Mouse (Mus musculus) lung, postnatal 0 days (tissue): ENCODE measurements around the gene Phlpp1. TPM values are rescaled to one million over a fixed set of nuclear protein-coding genes. Genes with fewer than 3 reads are reported as not detected.
"Not testable (repeated sequence)": the region's sequence is repeated elsewhere in the genome, so short reads cannot be mapped to it uniquely, and the experiment has no call there.

ENCODE experiments used
- ATAC-seq: fragments of 200-750 bp; cut with Nextera tagmentation; 2 replicates; pipeline ENCODE4 v1.8.0; 2017; ENCODE audit warnings: moderate library complexity
- DNase-seq: peaks from one replicate; pipeline ENCODE4 v3.0.0-alpha.2; 2016; ENCODE audit warnings: low spot score
- H3K27ac ChIP-seq: fragments of 300-500 bp; sonication (generic); 2 replicates; pipeline ENCODE4 v1.5.1; 2014; ENCODE audit warnings: antibody characterized with exemption, mild to moderate bottlenecking, low read length, mixed read lengths
- H3K27me3 ChIP-seq: fragments of 300-500 bp; sonication (generic); replicated peaks from 2 replicates; pipeline ENCODE4 v1.6.1; 2014; ENCODE audit warnings: low read length, mixed read lengths; ENCODE audit not compliant: insufficient read depth
- H3K36me3 ChIP-seq: fragments of 300-500 bp; sonication (generic); 2 replicates; pipeline ENCODE4 v1.6.1; 2014; ENCODE audit warnings: low read length, mixed read lengths; ENCODE audit not compliant: insufficient read depth
- H3K4me1 ChIP-seq: fragments of 300-500 bp; sonication (generic); 2 replicates; pipeline ENCODE4 v1.6.1; 2014; ENCODE audit warnings: antibody characterized with exemption, low read depth, low read length, mixed read lengths; ENCODE audit not compliant: insufficient read depth
- H3K4me2 ChIP-seq: fragments of 300-500 bp; sonication (generic); replicated peaks from 2 replicates; pipeline ENCODE4 v1.6.1; 2014; ENCODE audit warnings: low read depth, mild to moderate bottlenecking, low read length, moderate library complexity, mixed read lengths
- H3K4me3 ChIP-seq: fragments of 300-500 bp; sonication (generic); 2 replicates; pipeline ENCODE4 v1.5.1; 2014; ENCODE audit warnings: low read depth, low read length
- H3K9ac ChIP-seq: fragments of 300-500 bp; sonication (generic); replicated peaks from 2 replicates; pipeline ENCODE4 v1.6.1; 2014; ENCODE audit warnings: low read depth, mild to moderate bottlenecking
- H3K9me3 ChIP-seq: fragments of 300-500 bp; sonication (generic); 2 replicates; pipeline ENCODE4 v1.6.1; 2016; ENCODE audit warnings: low read length, mixed read lengths
- CTCF ChIP-seq: IDR thresholded peaks from 2 replicates; pipeline ENCODE4 v1.5.1; 2016; ENCODE audit warnings: antibody characterized with exemption, mild to moderate bottlenecking
- EP300 ChIP-seq: IDR thresholded peaks from 2 replicates; pipeline ENCODE4 v1.6.1; 2016; ENCODE audit warnings: antibody characterized with exemption, mild to moderate bottlenecking, control low read depth
- WGBS: fragments of 180-500 bp; shearing (Covaris S2); extraction: QIAGEN DNeasy Blood & Tissue Kit; methylation state at CpG from one replicate; pipeline ENCODE4 v1.1.7; 2014; 5-methylcytosine and 5-hydroxymethylcytosine counted together
- polyA plus RNA-seq: library from polyadenylated mRNA; unstranded; fragments of >200 nt; fragmentation: Nextera tagmentation; extraction: Ambion mirVana; gene quantifications from 2 replicates; pipeline ENCODE4 v1.2.1, GENCODE M21; 2015

Gene Phlpp1
- polyA plus RNA-seq, 1 experiment from 2014 or later, result 4.3 TPM

DNA sequence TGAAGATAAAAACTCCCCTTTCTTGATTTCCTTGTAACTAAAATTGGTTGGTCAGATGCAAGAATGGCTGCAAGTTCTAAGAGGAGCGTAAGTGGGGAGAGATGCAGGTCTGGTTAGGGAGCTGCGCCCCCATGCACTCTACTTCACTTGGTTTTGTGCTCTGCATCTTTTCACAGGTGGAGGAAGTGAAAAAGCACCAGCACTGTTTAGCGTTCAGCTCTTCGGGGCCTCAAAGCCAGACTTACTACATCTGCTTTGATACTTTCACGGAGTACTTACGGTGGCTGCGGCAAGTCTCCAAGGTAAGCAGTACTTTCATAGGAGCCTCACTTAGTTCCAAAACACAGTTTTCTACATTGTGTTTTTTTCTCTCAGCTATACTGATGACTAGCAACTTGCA is 115.3 kb downstream of the Phlpp1 start:
- ATAC-seq (no peak), DNase-seq (no peak)
- WGBS, result 91% methylated on average over 7 of the region's 7 CpGs
- H3K27me3 ChIP-seq, result no peaks in the 10 kb centered on the region
- H3K27ac ChIP-seq, result no peak overlapping the region
- TF ChIP-seq CTCF (no peak), EP300 (no peak)
- no peak overlapping the region for H3K9ac ChIP-seq
- no peak overlapping the region for H3K4me3 ChIP-seq
- H3K9me3 ChIP-seq, result no peaks in the 10 kb centered on the region
- H3K4me1 ChIP-seq, result no peaks in the 10 kb centered on the region
- H3K36me3 ChIP-seq, result no peaks in the 10 kb centered on the region
- H3K4me2 ChIP-seq, result no peak overlapping the region

DNA sequence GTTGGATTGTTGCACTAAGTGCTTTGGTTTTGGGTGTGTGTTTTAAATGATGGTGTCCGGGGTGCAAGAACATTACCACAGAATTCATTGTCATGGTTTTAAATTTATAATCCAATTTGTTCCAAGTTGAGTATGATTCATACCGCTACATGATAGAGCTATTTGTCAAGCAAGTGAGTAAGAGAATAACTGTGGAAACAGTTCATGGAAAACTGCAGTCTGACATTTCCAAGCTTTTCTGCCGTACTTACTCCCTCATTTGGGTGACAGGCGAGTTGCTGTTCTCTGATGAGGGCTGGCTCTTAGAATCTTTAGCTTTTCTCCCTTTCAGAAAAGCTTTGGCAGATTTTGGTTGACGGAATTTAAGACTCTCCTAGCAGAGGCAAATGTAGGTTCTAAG is 117.5 kb downstream of the Phlpp1 start:
- H3K36me3 ChIP-seq, result no peaks in the 10 kb centered on the region
- no peak overlapping the region for H3K4me2 ChIP-seq
- ATAC-seq (no peak), DNase-seq (no peak)
- H3K4me3 ChIP-seq, result no peak overlapping the region
- no peak overlapping the region for H3K9ac ChIP-seq
- no peaks in the 10 kb centered on the region for H3K9me3 ChIP-seq
- TF ChIP-seq EP300 (no peak), CTCF (no peak)
- no peaks in the 10 kb centered on the region for H3K27me3 ChIP-seq
- 85% methylated on average over 5 of the region's 5 CpGs for WGBS
- no peak overlapping the region for H3K27ac ChIP-seq
- H3K4me1 ChIP-seq, result no peaks in the 10 kb centered on the region

DNA sequence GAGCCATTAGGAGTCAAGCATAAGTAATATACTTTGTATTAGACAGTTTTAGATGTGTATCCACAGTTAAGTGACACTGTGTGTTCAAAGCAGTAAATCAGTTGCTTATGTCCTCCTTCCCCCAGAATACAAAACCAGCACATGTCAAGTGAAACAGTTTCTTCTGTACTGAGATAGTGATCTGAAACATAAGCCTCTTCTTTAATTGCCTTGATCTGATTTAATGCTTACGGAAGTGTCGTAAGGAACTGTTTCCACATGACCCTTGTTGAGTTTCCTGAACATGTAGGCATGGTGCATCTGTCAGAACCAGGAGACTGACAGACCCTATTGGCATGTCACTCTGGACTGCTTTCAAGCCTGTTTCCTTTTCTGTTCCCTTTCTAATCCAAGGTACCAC is 118.0 kb downstream of the Phlpp1 start:
- DNase-seq (no peak), ATAC-seq (no peak)
- Histone ChIP-seq H3K4me3 (no peak overlapping the region), H3K9me3 (no peaks in the 10 kb centered on the region), H3K36me3 (no peaks in the 10 kb centered on the region), H3K4me1 (no peaks in the 10 kb centered on the region), H3K27ac (no peak overlapping the region), H3K4me2 (no peak overlapping the region), H3K27me3 (no peaks in the 10 kb centered on the region), H3K9ac (no peak overlapping the region)
- TF ChIP-seq EP300 (no peak), CTCF (no peak)
- WGBS, result 87% methylated on average over 2 of the region's 2 CpGs

DNA sequence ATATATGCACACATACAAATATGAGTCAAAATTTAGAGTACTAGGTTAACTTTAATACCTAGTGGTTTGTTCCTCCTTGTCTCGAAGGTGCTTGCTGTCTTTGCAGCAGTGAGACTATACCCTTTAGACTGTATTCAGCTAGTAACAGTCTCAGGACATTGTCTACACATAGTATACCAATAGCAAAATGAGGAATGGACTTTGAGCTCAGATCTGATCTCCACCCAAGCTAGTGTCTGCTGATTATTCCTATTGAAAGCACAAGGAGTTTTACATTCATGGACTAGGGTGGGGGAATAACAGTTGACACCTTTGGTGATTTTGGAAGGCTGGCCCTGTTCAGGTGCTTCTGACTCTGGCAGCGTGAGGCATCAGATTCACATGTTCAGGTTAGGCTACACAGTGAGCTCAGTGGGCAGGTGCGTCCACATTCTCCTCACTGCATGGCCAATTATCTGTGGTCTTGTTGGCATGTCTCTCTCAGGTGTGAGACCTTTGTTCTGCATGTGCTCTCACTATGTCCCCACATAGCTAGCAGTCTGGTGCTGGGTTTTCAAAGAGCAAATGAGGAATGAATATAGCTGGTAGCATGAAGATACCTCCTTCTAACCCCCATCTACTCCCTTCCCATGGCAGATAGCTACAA is 138.0 kb downstream of the Phlpp1 start:
- 92% methylated on average over 3 of the region's 3 CpGs for WGBS
- Histone ChIP-seq H3K4me1 (no peaks in the 10 kb centered on the region), H3K36me3 (no peaks in the 10 kb centered on the region), H3K4me3 (no peak overlapping the region), H3K27ac (no peak overlapping the region), H3K9me3 (no peaks in the 10 kb centered on the region), H3K27me3 (no peaks in the 10 kb centered on the region), H3K9ac (no peak overlapping the region), H3K4me2 (no peak overlapping the region)
- DNase-seq (no peak), ATAC-seq (no peak)
- TF ChIP-seq CTCF, result no peak
- no peak for TF ChIP-seq EP300

DNA sequence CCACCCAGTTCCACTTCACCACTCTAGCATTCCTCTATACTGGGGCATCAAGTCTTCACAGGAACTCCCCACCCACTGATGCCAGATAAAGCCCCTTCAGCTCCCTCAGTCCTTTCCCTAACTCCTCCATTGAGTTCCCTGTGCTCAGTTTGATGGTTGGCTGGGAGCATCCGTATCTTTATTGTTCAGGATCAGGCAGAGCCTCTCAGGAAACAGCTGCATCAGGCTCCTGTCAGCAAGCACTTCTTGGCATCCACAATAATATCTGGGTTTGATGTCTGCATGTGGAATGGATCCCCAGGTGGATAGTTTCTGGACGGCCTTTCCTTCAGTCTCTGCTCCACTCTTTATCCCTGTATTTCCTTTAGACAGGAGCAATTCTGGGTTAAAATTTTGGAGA is 138.7 kb downstream of the Phlpp1 start:
- Histone ChIP-seq H3K4me3 (no peak overlapping the region), H3K9me3 (no peaks in the 10 kb centered on the region), H3K4me2 (no peak overlapping the region), H3K27ac (no peak overlapping the region), H3K27me3 (no peaks in the 10 kb centered on the region), H3K36me3 (no peaks in the 10 kb centered on the region), H3K9ac (no peak overlapping the region), H3K4me1 (no peaks in the 10 kb centered on the region)
- 63% methylated on average over 2 of the region's 2 CpGs for WGBS
- DNase-seq (no peak), ATAC-seq (no peak)
- TF ChIP-seq CTCF (no peak), EP300 (no peak)

DNA sequence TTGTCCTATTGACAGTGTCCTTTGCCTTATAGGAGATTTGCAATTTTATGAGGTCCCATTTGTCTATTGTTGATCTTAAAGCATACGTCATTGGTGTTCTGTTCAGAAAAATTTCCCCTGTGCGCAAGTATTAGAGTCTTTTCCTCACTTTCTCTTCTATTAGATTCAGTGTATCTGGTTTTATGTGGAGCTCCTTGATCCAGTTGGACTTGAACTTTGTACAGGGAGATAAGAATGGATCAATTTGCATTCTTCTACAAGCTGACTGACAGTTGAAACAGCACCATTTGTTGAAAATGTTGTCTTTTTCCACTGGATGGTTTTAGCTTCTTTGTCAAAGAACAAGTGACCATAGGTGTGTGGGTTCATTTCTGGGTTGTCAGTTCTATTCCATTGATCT is 140.3 kb downstream of the Phlpp1 start:
- 97% methylated on average over 2 of the region's 2 CpGs for WGBS
- not testable (repeated sequence) for H3K4me1 ChIP-seq, H3K27ac ChIP-seq, H3K9ac ChIP-seq, H3K4me2 ChIP-seq, H3K4me3 ChIP-seq, DNase-seq, ATAC-seq, H3K36me3 ChIP-seq, H3K27me3 ChIP-seq, H3K9me3 ChIP-seq

DNA sequence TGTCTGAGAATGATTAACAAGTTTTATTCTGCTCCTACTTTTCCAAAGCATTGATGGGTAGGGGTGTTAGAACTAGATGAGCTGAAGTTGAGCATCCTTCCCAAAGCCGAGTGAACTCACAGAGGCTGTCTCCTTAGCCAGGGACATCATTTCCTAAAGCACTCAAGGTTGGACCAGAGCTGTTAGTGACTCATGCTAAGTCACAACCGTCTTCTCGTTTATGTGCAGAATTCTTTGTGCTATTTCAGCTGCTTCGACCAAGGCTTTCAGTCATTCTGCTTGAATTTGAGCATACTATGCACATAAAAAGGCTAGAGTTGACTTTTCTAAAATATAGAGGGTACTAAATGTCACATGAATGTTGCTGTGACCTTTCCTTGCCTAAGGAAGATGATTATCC is 142.9 kb downstream of the Phlpp1 start:
- Histone ChIP-seq H3K4me2 (no peak overlapping the region), H3K27me3 (no peaks in the 10 kb centered on the region), H3K4me1 (peaks cover 5% of the 10 kb centered on the region), H3K27ac (no peak overlapping the region), H3K9ac (no peak overlapping the region), H3K4me3 (no peak overlapping the region), H3K36me3 (no peaks in the 10 kb centered on the region), H3K9me3 (no peaks in the 10 kb centered on the region)
- WGBS, result 71% methylated on average over 4 of the region's 4 CpGs
- no peak for TF ChIP-seq EP300
- no peak for TF ChIP-seq CTCF
- DNase-seq, result no peak
- no peak for ATAC-seq
